Comparison of ENCODE assay signal across 9 mouse cellular contexts in the genomic region with DNA sequence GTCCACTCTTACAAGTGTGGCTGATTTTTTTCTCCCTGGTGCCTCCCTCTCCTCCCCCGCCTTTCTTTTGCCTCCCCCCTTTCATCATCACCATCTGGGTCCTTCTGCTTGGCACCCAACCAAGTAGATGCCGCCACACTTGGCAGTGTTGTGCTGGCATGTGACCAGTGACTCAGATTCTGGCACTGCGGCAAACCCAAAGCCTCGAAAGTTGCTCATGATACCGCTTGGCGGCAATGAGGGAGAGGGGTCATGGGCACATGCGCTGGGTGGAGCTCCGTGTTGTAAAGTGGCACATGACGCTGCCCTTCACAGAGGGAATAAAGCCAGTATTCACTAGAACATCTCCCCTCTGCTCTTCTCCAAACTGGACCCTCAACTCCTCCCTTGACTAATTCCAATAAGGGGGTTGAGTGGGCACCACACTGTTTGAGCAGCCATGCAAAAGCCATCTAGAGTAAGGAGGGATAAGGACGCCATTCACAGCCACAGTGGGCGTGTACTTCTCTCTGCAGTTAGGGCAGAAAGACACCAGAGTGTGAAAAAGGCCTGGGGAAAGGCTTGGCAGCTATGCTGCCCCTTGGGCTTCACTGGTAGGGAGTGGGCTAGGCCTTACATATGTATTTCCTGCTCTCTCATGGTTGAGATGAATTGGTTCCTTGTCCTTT. TPM values are rescaled to one million over a fixed set of nuclear protein-coding genes. Genes with fewer than 3 reads are reported as not detected.
DNase-seq lines count a peak whose midpoint lies in the region; ATAC-seq and TF ChIP-seq lines count a peak whose summit lies in the region.
"Had no signal": no experiment of that assay in that cellular context is flagged by ENCODE, and none has a peak within 500 bp of the region (broad histone marks: within the 10 kb centered on the region; RNA-seq: fewer than 3 reads in every experiment).

No protein-coding gene starts in this region.

- no peak for TF ChIP-seq CTCF in Patski (IDR thresholded peaks at IDR 0.05)
- TF ChIP-seq CTCF in hindbrain, postnatal 0 days (IDR thresholded peaks at IDR 0.05; ENCODE audit: low read depth) = peak; percentile 69
- TF ChIP-seq CTCF in stomach, postnatal 0 days (IDR thresholded peaks at IDR 0.05; ENCODE audit: low read depth) = no peak

- 0 out of 2 replicates have a peak, but pooled peaks cover 3% of the 10 kb centered on the region for H3K27me3 ChIP-seq in heart, embryonic 15.5 days
- H3K27me3 ChIP-seq in heart, embryonic 12.5 days (replicated peaks) = peaks cover 12% of the 10 kb centered on the region
- no peaks in the 10 kb centered on the region for H3K27me3 ChIP-seq in Patski
- H3K27me3 ChIP-seq in hindbrain, postnatal 0 days (ENCODE audit: insufficient read depth, low read length) = no peaks in the 10 kb centered on the region
- H3K27me3 ChIP-seq in stomach, postnatal 0 days (ENCODE audit: control insufficient read depth, insufficient read depth, low read length) = no peaks in the 10 kb centered on the region
- peaks cover 3% of the 10 kb centered on the region; the same call in 1 of the 2 replicates for H3K27me3 ChIP-seq in liver, embryonic 11.5 days (replicated peaks; ENCODE audit: control insufficient read depth, insufficient read depth, low read length)

- H3K4me2 ChIP-seq in heart, embryonic 15.5 days = no peak overlapping the region
- no peak overlapping the region for H3K4me2 ChIP-seq in heart, embryonic 12.5 days
- peak overlapping the region; percentile 58 for H3K4me2 ChIP-seq in hindbrain, postnatal 0 days (ENCODE audit: low read depth, low read length)
- H3K4me2 ChIP-seq in stomach, postnatal 0 days (replicated peaks; ENCODE audit: low read depth) = no peak overlapping the region
- H3K4me2 ChIP-seq in liver, embryonic 11.5 days = no peak overlapping the region
- H3K4me2 ChIP-seq: heart, embryonic 13.5 days had no signal

- no peaks in the 10 kb centered on the region for H3K79me2 ChIP-seq in macrophage (ENCODE audit: inconsistent target)

- in situ Hi-C loops in Patski (cut with MboI; ENCODE audit: low pct_unique_long_range_greater_than_20kb) = no loop called here

- no peaks in the 10 kb centered on the region for H3K9me3 ChIP-seq in heart, embryonic 15.5 days (replicated peaks)
- H3K9me3 ChIP-seq in heart, embryonic 12.5 days (replicated peaks) = no peaks in the 10 kb centered on the region
- H3K9me3 ChIP-seq in hindbrain, postnatal 0 days (ENCODE audit: low read length) = no peaks in the 10 kb centered on the region
- no peaks in the 10 kb centered on the region for H3K9me3 ChIP-seq in stomach, postnatal 0 days (ENCODE audit: control insufficient read depth, low read length)
- H3K9me3 ChIP-seq in liver, embryonic 11.5 days (ENCODE audit: control insufficient read depth, low read length) = no peaks in the 10 kb centered on the region
- H3K9me3 ChIP-seq: heart, embryonic 13.5 days had no signal

- DNase-seq in Patski (ENCODE audit: low read depth, low spot score) = peak; percentile 90
- peak; percentile 94 to 97 for DNase-seq in cerebellum, postnatal 36 days
- peak; percentile 95 for DNase-seq in hindbrain, postnatal 0 days (ENCODE audit: low spot score)
- peak; percentile 46 for DNase-seq in stomach, postnatal 0 days (ENCODE audit: low spot score)
- no peak for DNase-seq in liver, embryonic 11.5 days (ENCODE audit: low spot score)

- H3K27ac ChIP-seq in heart, embryonic 15.5 days = no peak overlapping the region
- H3K27ac ChIP-seq in heart, embryonic 12.5 days (ENCODE audit: poor library complexity, severe bottlenecking) = no peak overlapping the region
- peak overlapping the region; percentile 97 for H3K27ac ChIP-seq in hindbrain, postnatal 0 days
- H3K27ac ChIP-seq in macrophage = peak overlapping the region; percentile 39
- no peak overlapping the region for H3K27ac ChIP-seq in stomach, postnatal 0 days (replicated peaks)
- H3K27ac ChIP-seq in liver, embryonic 11.5 days (ENCODE audit: low read depth, low read length) = no peak overlapping the region
- H3K27ac ChIP-seq: heart, embryonic 13.5 days had no signal

- no peak for TF ChIP-seq EP300 in stomach, postnatal 0 days (optimal IDR thresholded peaks at IDR 0.05)

- 73% methylated on average over 11 of the region's 11 CpGs for WGBS in heart, embryonic 15.5 days
- 74% methylated on average over 11 of the region's 11 CpGs for WGBS in heart, embryonic 12.5 days
- WGBS in hindbrain, postnatal 0 days = 34% methylated on average over 11 of the region's 11 CpGs
- 9% methylated on average over 11 of the region's 11 CpGs for WGBS in macrophage (ENCODE audit: missing documents)
- WGBS in stomach, postnatal 0 days = 70% methylated on average over 11 of the region's 11 CpGs
- WGBS in liver, embryonic 11.5 days = 76% methylated on average over 11 of the region's 11 CpGs

- H3K4me3 ChIP-seq in heart, embryonic 15.5 days = no peak overlapping the region
- no peak overlapping the region for H3K4me3 ChIP-seq in heart, embryonic 12.5 days
- peak overlapping the region; percentile 4; the same call in 1 of the 2 replicates for H3K4me3 ChIP-seq in hindbrain, postnatal 0 days (ENCODE audit: low read length)
- H3K4me3 ChIP-seq in macrophage (ENCODE audit: inconsistent target) = no peak overlapping the region
- no peak overlapping the region for H3K4me3 ChIP-seq in stomach, postnatal 0 days (ENCODE audit: low read depth, low read length)
- H3K4me3 ChIP-seq in liver, embryonic 11.5 days (ENCODE audit: low read depth, low read length) = no peak overlapping the region
- H3K4me3 ChIP-seq: heart, embryonic 13.5 days had no signal

- CTCF ChIA-PET in Patski (lab: Charles Lee) = interaction anchor here (1.1 kb wide), 1 partner anchor 31 kb away, joined by 3 read pairs; no protein-coding TSS in a partner anchor

- H3K9ac ChIP-seq in heart, embryonic 15.5 days = no peak overlapping the region
- H3K9ac ChIP-seq in heart, embryonic 12.5 days = no peak overlapping the region
- H3K9ac ChIP-seq in hindbrain, postnatal 0 days (replicated peaks; ENCODE audit: low read length) = peak overlapping the region; percentile 6; the same call in 1 of the 2 replicates
- H3K9ac ChIP-seq in stomach, postnatal 0 days (ENCODE audit: low read length) = no peak overlapping the region
- no peak overlapping the region for H3K9ac ChIP-seq in liver, embryonic 11.5 days (ENCODE audit: low read depth, low read length)
- H3K9ac ChIP-seq: heart, embryonic 13.5 days had no signal

- POLR2A ChIA-PET in Patski (lab: Charles Lee) = no interaction called here

- H3K36me3 ChIP-seq in heart, embryonic 15.5 days = no peaks in the 10 kb centered on the region
- H3K36me3 ChIP-seq in heart, embryonic 12.5 days = no peaks in the 10 kb centered on the region
- H3K36me3 ChIP-seq in hindbrain, postnatal 0 days (ENCODE audit: insufficient read depth, low read length) = no peaks in the 10 kb centered on the region
- H3K36me3 ChIP-seq in macrophage (ENCODE audit: inconsistent target) = no peaks in the 10 kb centered on the region
- no peaks in the 10 kb centered on the region for H3K36me3 ChIP-seq in stomach, postnatal 0 days (ENCODE audit: control insufficient read depth, insufficient read depth, low read length)
- H3K36me3 ChIP-seq in liver, embryonic 11.5 days (ENCODE audit: control insufficient read depth, insufficient read depth, low read length) = no peaks in the 10 kb centered on the region
- H3K36me3 ChIP-seq: heart, embryonic 13.5 days had no signal

- peak; percentile 54 for ATAC-seq in heart, embryonic 15.5 days (replicated peaks; ENCODE audit: insufficient number of reproducible peaks, insufficient read depth, low FRiP score, low read depth)
- no peak for ATAC-seq in heart, embryonic 12.5 days (ENCODE audit: insufficient number of reproducible peaks, low FRiP score)
- ATAC-seq in Patski = peak; percentile 89
- ATAC-seq in hindbrain, postnatal 0 days = peak; percentile 74
- ATAC-seq in stomach, postnatal 0 days (ENCODE audit: low FRiP score, low TSS enrichment) = peak; percentile 47; the same call in 1 of the 2 replicates
- no peak for ATAC-seq in liver, embryonic 11.5 days (replicated peaks; ENCODE audit: low FRiP score)

- H3K4me1 ChIP-seq in heart, embryonic 15.5 days (replicated peaks) = no peaks in the 10 kb centered on the region; the same call in 1 of the 2 replicates
- H3K4me1 ChIP-seq in heart, embryonic 12.5 days (replicated peaks) = peaks cover 7% of the 10 kb centered on the region
- H3K4me1 ChIP-seq in hindbrain, postnatal 0 days (ENCODE audit: insufficient read depth, low read length) = peaks cover 34% of the 10 kb centered on the region
- H3K4me1 ChIP-seq in stomach, postnatal 0 days (replicated peaks; ENCODE audit: control insufficient read depth, insufficient read depth) = 0 out of 2 replicates have a peak, but pooled peaks cover 2% of the 10 kb centered on the region
- peaks cover 13% of the 10 kb centered on the region for H3K4me1 ChIP-seq in liver, embryonic 11.5 days (replicated peaks; ENCODE audit: control insufficient read depth, insufficient read depth, low read length)

RNA-seq across cellular contexts. Expression of gene Zfhx2, which starts 36.8 kb away (rescaled TPM):
- polyA plus RNA-seq in heart, embryonic 15.5 days (2015; fragmentation: Nextera tagmentation; extraction: Ambion mirVana) = 2.6 and 3.6 TPM in 2 replicates
- polyA plus RNA-seq in heart, embryonic 12.5 days (2016; fragmentation: Nextera tagmentation; extraction: Ambion mirVana) = 4.4 and 4.5 TPM in 2 replicates
- polyA plus RNA-seq in Patski (2021) (6.1 TPM), macrophage (2018) (2.1 to 2.9 TPM (median 2.7 TPM) in 3 replicates)
- total RNA-seq in hindbrain, postnatal 0 days (2014; rRNA removed) = 10.7 and 10.9 TPM in 2 replicates
- 8.1 and 8.4 TPM in 2 replicates for polyA plus RNA-seq in hindbrain, postnatal 0 days (2015; fragmentation: Nextera tagmentation; extraction: Ambion mirVana)
- 10 to 100 TPM; 14.8 to 51.9 (median 22.9) TPM for total RNA-seq in macrophage (2018; cell fraction: chromatin; rRNA removed)
- total RNA-seq in macrophage (2018; cell fraction: cytosol; rRNA removed) = 1 to 10 TPM; 2.6 to 6.2 (median 3.8) TPM
- total RNA-seq in macrophage (2018; cell fraction: nucleus; rRNA removed) = 10 to 100 TPM in 21 of 26 experiments, 1 to 10 TPM in 5; 6.8 to 37.1 (median 13.6) TPM
- polyA plus RNA-seq in stomach, postnatal 0 days (2015; fragmentation: Nextera tagmentation; extraction: Ambion mirVana) = 1.0 and 1.3 TPM in 2 replicates
- 2.1 and 2.8 TPM in 2 replicates for polyA plus RNA-seq in liver, embryonic 11.5 days (2014; fragmentation: Nextera tagmentation; extraction: Ambion mirVana)

RNA-seq across cellular contexts. Expression of gene Thtpa, which starts 39.3 kb away (rescaled TPM):
- 13.2 and 15.6 TPM in 2 replicates for polyA plus RNA-seq in heart, embryonic 15.5 days (2015; fragmentation: Nextera tagmentation; extraction: Ambion mirVana)
- polyA plus RNA-seq in heart, embryonic 12.5 days (2016; fragmentation: Nextera tagmentation; extraction: Ambion mirVana) = 14.3 and 14.8 TPM in 2 replicates
- 31.8 TPM for polyA plus RNA-seq in Patski (2021)
- 37.7 and 44.1 TPM in 2 replicates for total RNA-seq in hindbrain, postnatal 0 days (2014; rRNA removed)
- polyA plus RNA-seq in hindbrain, postnatal 0 days (2015; fragmentation: Nextera tagmentation; extraction: Ambion mirVana) = 31.8 and 32.8 TPM in 2 replicates
- 1 to 10 TPM in 22 of 26 experiments, under 1 TPM in 4; 0.55 to 7.5 (median 1.6) TPM for total RNA-seq in macrophage (2018; cell fraction: chromatin; rRNA removed)
- 1 to 10 TPM; 2.7 to 9.8 (median 4.9) TPM for total RNA-seq in macrophage (2018; cell fraction: cytosol; rRNA removed)
- total RNA-seq in macrophage (2018; cell fraction: nucleus; rRNA removed) = 10 to 100 TPM in 2 of 26 experiments, 1 to 10 TPM in 24; 1.6 to 11.4 (median 3.7) TPM
- 6.1 to 8.7 TPM (median 8.1 TPM) in 3 replicates for polyA plus RNA-seq in macrophage (2018)
- 11.5 and 11.8 TPM in 2 replicates for polyA plus RNA-seq in stomach, postnatal 0 days (2015; fragmentation: Nextera tagmentation; extraction: Ambion mirVana)
- 10.5 and 12.6 TPM in 2 replicates for polyA plus RNA-seq in liver, embryonic 11.5 days (2014; fragmentation: Nextera tagmentation; extraction: Ambion mirVana)

RNA-seq across cellular contexts. Expression of gene Ngdn, which starts 40.0 kb away (rescaled TPM):
- polyA plus RNA-seq in heart, embryonic 15.5 days (2015; fragmentation: Nextera tagmentation; extraction: Ambion mirVana) = 56.2 and 57.1 TPM in 2 replicates
- polyA plus RNA-seq in heart, embryonic 12.5 days (2016; fragmentation: Nextera tagmentation; extraction: Ambion mirVana) = 55.7 and 60.8 TPM in 2 replicates
- 43.7 TPM for polyA plus RNA-seq in Patski (2021)
- 16.6 and 25.4 TPM in 2 replicates for total RNA-seq in hindbrain, postnatal 0 days (2014; rRNA removed)
- polyA plus RNA-seq in hindbrain, postnatal 0 days (2015; fragmentation: Nextera tagmentation; extraction: Ambion mirVana) = 53.2 and 55.2 TPM in 2 replicates
- total RNA-seq in macrophage (2018; cell fraction: chromatin; rRNA removed) = 100 to 1,000 TPM in 1 of 26 experiments, 10 to 100 TPM in 25; 17.9 to 109 (median 66.5) TPM
- total RNA-seq in macrophage (2018; cell fraction: cytosol; rRNA removed) = 10 to 100 TPM; 31.6 to 50.1 (median 40.7) TPM
- total RNA-seq in macrophage (2018; cell fraction: nucleus; rRNA removed) = 10 to 100 TPM; 18.6 to 58.0 (median 31.9) TPM
- 28.2 to 50.2 TPM (median 38.8 TPM) in 3 replicates for polyA plus RNA-seq in macrophage (2018)
- polyA plus RNA-seq in stomach, postnatal 0 days (2015; fragmentation: Nextera tagmentation; extraction: Ambion mirVana) = 54.4 and 55.2 TPM in 2 replicates
- polyA plus RNA-seq in liver, embryonic 11.5 days (2014; fragmentation: Nextera tagmentation; extraction: Ambion mirVana) = 87.0 and 95.6 TPM in 2 replicates

RNA-seq across cellular contexts. Expression of gene Ap1g2, which starts 51.1 kb away (rescaled TPM):
- 8.5 and 12.6 TPM in 2 replicates for polyA plus RNA-seq in heart, embryonic 15.5 days (2015; fragmentation: Nextera tagmentation; extraction: Ambion mirVana)
- 8.7 and 9.8 TPM in 2 replicates for polyA plus RNA-seq in heart, embryonic 12.5 days (2016; fragmentation: Nextera tagmentation; extraction: Ambion mirVana)
- polyA plus RNA-seq in Patski (2021) = 25.9 TPM
- total RNA-seq in hindbrain, postnatal 0 days (2014; rRNA removed) = 5.7 and 6.5 TPM in 2 replicates
- polyA plus RNA-seq in hindbrain, postnatal 0 days (2015; fragmentation: Nextera tagmentation; extraction: Ambion mirVana) = 5.9 and 6.1 TPM in 2 replicates
- total RNA-seq in macrophage (2018; cell fraction: chromatin; rRNA removed) = 100 to 1,000 TPM in 18 of 26 experiments, 10 to 100 TPM in 8; 70.1 to 188 (median 129) TPM
- total RNA-seq in macrophage (2018; cell fraction: cytosol; rRNA removed) = 10 to 100 TPM; 24.0 to 43.2 (median 31.6) TPM
- 100 to 1,000 TPM in 9 of 26 experiments, 10 to 100 TPM in 17; 38.0 to 144 (median 85.2) TPM for total RNA-seq in macrophage (2018; cell fraction: nucleus; rRNA removed)
- polyA plus RNA-seq in macrophage (2018) = 18.1 to 20.8 TPM (median 18.4 TPM) in 3 replicates
- polyA plus RNA-seq in stomach, postnatal 0 days (2015; fragmentation: Nextera tagmentation; extraction: Ambion mirVana) = 26.4 and 31.0 TPM in 2 replicates
- polyA plus RNA-seq in liver, embryonic 11.5 days (2014; fragmentation: Nextera tagmentation; extraction: Ambion mirVana) = 45.1 and 52.9 TPM in 2 replicates

Comparison
In these comparisons a context has a peak if more than half of its experiments do, and no peak if none do; other contexts are left out.
1. ATAC-seq: peak in heart, embryonic 15.5 days (single experiment), Patski (single experiment), hindbrain, postnatal 0 days (single experiment) and stomach, postnatal 0 days (single experiment); none in heart, embryonic 12.5 days (single experiment) and liver, embryonic 11.5 days (single experiment).
2. H3K27ac ChIP-seq: peak in hindbrain, postnatal 0 days (single experiment) and macrophage (single experiment); none in heart, embryonic 15.5 days (single experiment), heart, embryonic 12.5 days (single experiment), stomach, postnatal 0 days (single experiment) and liver, embryonic 11.5 days (single experiment).